ENCODE assay signal across 11 mouse cellular contexts in the genomic region with DNA sequence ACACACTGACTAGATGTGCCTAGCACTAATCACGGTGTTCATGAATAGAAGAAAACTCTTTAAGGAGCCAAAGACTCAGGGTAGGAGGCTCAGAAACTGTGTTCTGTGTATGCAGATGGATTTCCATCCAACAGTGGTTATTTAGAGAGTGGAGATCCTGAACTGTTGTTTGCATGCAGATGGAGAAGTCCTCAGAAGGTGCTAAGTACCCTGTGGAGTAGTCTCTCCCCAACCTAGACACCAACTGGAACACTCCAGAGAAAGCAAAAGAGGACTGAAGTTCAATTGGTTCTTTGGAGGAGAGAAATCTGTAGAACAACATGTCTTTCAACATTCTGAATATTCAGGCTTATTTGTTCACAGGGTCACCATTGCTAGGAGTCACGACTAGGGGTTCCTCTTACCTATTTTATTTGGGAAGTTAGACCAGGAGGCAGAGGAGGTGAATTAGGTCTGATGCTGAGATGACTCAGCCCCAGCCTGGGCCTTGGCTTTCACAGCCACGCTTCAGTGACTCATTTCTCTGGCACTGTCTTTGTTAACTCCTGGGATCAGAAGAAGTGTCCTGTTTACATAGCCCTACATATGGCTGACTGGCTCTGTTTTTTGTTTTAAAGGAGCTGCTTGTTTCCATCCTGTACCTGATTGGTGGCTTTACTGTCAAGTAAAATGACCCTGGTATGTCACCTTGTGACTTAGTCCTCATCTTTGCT.
A peak's percentile ranks its signal among the peaks of the same experiment; 100 is the strongest.
DNase-seq lines count a peak whose midpoint lies in the region; ATAC-seq lines count a peak whose summit lies in the region.
"Had no signal": no experiment of that assay in that cellular context is flagged by ENCODE, and none has a peak within 500 bp of the region (broad histone marks: within the 10 kb centered on the region; RNA-seq: fewer than 3 reads in every experiment).

No protein-coding gene starts in this region.

- H3K4me2 ChIP-seq in forebrain, embryonic 15.5 days (replicated peaks): no peak overlapping the region
- H3K4me2 ChIP-seq: liver, embryonic 15.5 days had no signal

- no peak overlapping the region for H3K27ac ChIP-seq in forebrain, embryonic 15.5 days (replicated peaks)
- H3K27ac ChIP-seq in forebrain, embryonic 10.5 days: no peak overlapping the region
- H3K27ac ChIP-seq: liver, embryonic 15.5 days had no signal

- H3K4me1 ChIP-seq in forebrain, embryonic 15.5 days: peaks cover 19% of the 10 kb centered on the region
- H3K4me1 ChIP-seq in forebrain, embryonic 10.5 days: peaks cover 15% of the 10 kb centered on the region
- H3K4me1 ChIP-seq: liver, embryonic 15.5 days had no signal

- H3K4me3 ChIP-seq in forebrain, embryonic 15.5 days: no peak overlapping the region
- H3K4me3 ChIP-seq in forebrain, embryonic 10.5 days: no peak overlapping the region
- H3K4me3 ChIP-seq: liver, embryonic 15.5 days had no signal

- H3K9ac ChIP-seq in forebrain, embryonic 15.5 days (replicated peaks): no peak overlapping the region
- H3K9ac ChIP-seq: liver, embryonic 15.5 days had no signal

- H3K9me3 ChIP-seq in forebrain, embryonic 15.5 days: no peaks in the 10 kb centered on the region
- no peaks in the 10 kb centered on the region for H3K9me3 ChIP-seq in forebrain, embryonic 10.5 days
- H3K9me3 ChIP-seq: liver, embryonic 15.5 days had no signal

- no peaks in the 10 kb centered on the region for H3K27me3 ChIP-seq in forebrain, embryonic 15.5 days
- H3K27me3 ChIP-seq in forebrain, embryonic 10.5 days (ENCODE audit: poor library complexity, severe bottlenecking): no peaks in the 10 kb centered on the region
- H3K27me3 ChIP-seq: liver, embryonic 15.5 days had no signal

- ATAC-seq in forebrain, embryonic 15.5 days (replicated peaks): 0 out of 2 replicates have a peak, but pooled peaks have one; percentile 30
- ATAC-seq: inflammation-experienced regulatory T-cells, adult 6 months had no signal

- no peaks in the 10 kb centered on the region for H3K36me3 ChIP-seq in forebrain, embryonic 15.5 days
- no peaks in the 10 kb centered on the region for H3K36me3 ChIP-seq in forebrain, embryonic 10.5 days (replicated peaks)
- H3K36me3 ChIP-seq: liver, embryonic 15.5 days had no signal

- no peak for DNase-seq in forebrain, embryonic 10.5 days (ENCODE audit: extremely low spot score, low spot score)
- peak; percentile 2 to 6 for DNase-seq in right cerebral cortex, postnatal 36 days (ENCODE audit: low spot score in 2 of 2)
- DNase-seq in right cerebral cortex, postnatal 4 days: no peak
- peak; percentile 26 for DNase-seq in cerebellum, adult 11-12 months
- peak; percentile 10 for DNase-seq in retina, embryonic 14.5 days (ENCODE audit: low spot score)
- no peak for DNase-seq in left cerebral cortex, adult 11 months (ENCODE audit: low spot score)
- no peak for DNase-seq in lung, postnatal 4 days
- DNase-seq: heart, postnatal 10 days had no signal

- WGBS in forebrain, embryonic 15.5 days: 59% methylated on average over 3 of the region's 3 CpGs
- WGBS in forebrain, embryonic 10.5 days: 73% methylated on average over 3 of the region's 3 CpGs

Comparison
In these comparisons a context has a peak if more than half of its experiments do, and no peak if none do; other contexts are left out.
1. DNase-seq: peak in right cerebral cortex, postnatal 36 days (2 of 2), cerebellum, adult 11-12 months (single experiment) and retina, embryonic 14.5 days (single experiment); none in forebrain, embryonic 10.5 days (single experiment), right cerebral cortex, postnatal 4 days (single experiment), left cerebral cortex, adult 11 months (single experiment) and lung, postnatal 4 days (0 of 2).